Mouse (Mus musculus) ES-Bruce4 (cell line): Measurements from ENCODE around the gene Tshz2.

ENCODE experiments used
- CTCF ChIP-seq: IDR thresholded peaks from one replicate; pipeline ENCODE4 v1.8.1; 2011; ENCODE audit warnings: low read depth, low read length
- EP300 ChIP-seq: IDR thresholded peaks from 2 replicates; pipeline ENCODE4 v1.6.1; 2011; ENCODE audit warnings: low read depth, low read length; ENCODE audit not compliant: insufficient read depth
- POLR2A ChIP-seq: IDR thresholded peaks from one replicate; pipeline ENCODE4 v1.8.1; 2011; ENCODE audit warnings: low read length; ENCODE audit not compliant: insufficient read depth

DNA sequence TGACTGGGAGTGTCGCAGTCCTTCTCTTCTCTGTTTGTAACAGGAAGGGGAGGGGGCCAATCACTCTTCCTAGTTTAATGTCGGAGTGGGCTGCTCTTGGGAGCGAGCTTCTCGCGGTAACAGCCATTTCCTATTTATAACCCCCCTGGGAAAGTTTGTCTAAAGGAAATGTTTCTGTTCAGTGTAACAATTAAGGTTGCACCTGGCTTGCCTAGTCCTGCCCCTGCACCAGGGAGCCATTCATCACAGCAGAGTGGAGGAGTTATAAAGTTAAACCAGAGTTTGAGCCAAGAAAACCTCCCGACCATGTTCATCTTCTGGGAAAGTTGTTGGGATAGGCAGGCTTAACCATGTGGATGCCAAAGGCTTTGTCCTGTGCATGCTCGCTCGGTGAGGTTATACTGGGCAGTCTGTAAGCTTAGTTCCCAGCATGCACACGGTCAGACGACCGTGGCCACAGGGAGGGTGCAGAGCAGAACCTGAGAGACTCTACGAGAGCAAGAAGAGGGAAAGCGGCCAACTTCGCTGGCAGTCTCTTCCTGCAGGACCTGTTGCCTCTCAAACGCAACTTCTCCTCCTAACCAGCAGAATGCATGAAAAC is 437.9 kb downstream of the Tshz2 start:
- TF ChIP-seq POLR2A (no peak), CTCF (no peak), EP300 (no peak)
